Mouse (Mus musculus) cerebellum, adult 11-12 months (tissue): ENCODE results near the gene Col11a2.
A peak's percentile ranks its signal among the peaks of the same experiment; 100 is the strongest.

ENCODE experiments used
- DNase-seq: peaks from one replicate; pipeline ENCODE4 v3.0.0; 2022

Gene Col11a2

DNA sequence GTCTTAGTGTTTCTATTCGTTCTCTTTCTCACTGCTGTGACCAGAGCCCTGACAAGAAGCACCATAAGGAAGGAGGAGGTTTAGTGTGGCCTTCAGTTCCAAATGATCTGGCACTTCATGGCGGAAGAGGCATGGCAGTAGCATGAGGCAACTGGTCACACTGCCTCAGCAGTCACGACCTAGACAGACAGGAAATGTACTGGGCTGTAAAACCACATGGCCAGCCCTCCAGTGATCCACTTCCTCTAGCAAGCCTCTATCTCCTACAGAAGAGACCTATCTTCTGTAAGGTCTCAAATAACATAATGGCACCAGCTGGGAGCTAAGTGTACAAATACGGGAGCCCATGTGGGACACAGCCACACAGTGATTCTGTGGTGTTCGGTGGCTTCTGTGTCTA is 32.9 kb downstream of the Col11a2 start:
- DNase-seq = no peak

- peak; percentile 16 for DNase-seq
Measured at GRCm38 (mm10) chr17:34075271-34075670, 36.0 kb downstream of the Col11a2 start.

GRCm38 (mm10) chr17:34077549-34077948 is 38.3 kb downstream of the Col11a2 start:
- peak; percentile 22 for DNase-seq

DNA sequence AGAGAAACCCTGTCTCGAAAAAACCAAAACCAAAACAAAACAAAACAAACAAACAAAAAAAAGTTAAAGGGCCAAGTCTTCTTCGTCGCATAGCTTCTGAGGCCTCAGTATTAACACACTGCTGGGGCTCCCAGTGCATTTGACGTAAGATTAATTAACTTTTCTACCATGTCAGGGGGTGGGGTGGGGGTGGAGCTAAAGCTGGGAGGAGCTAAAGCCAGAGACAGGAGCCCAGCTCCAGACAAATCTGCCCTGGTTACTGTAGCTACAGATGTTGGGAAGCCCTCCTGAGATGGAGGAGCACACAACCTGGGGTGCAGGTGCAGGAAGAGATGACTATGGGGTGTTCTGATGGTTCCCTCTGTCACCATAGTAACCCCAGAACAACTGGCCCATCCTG is 38.9 kb downstream of the Col11a2 start:
- DNase-seq = no peak

DNA sequence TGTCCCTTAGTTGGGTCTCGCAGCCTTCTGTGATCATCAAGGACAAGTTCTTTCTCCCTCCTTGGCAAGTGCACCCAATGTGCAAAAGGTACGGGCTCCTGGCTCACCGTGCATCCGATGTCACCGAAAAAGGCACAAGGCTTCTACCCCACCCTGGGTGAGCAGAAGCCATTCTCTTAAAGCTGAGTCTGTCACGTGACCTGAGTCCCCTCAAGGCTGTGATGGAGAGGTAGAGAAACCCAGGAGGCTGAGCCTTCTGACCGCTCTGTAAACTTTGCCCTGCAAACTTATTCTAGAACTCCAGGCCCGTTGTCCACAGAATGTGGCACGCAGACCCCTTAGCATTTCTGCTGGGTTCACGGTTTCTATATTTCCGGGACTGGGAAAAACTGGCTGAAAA is 39.8 kb downstream of the Col11a2 start:
- DNase-seq = no peak

DNA sequence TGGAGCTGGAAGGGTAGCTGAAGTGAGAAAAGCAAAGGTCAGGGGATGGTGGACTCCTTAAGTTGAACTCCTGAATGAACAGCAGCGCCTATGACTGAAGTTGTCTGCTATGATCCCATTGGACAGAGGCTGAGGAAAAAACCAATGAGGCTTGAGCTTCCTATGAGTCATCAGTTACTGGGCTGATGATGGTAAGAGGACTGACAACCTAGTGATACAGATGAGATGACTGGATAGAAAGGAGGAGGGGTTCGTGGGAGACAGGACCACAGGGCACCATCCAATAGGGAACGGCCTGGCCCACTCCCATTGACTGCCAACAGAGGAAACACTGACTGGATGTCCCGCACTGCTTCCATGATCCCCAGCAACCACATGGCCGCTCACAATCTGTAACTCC is 40.4 kb downstream of the Col11a2 start:
- DNase-seq = no peak

- DNase-seq = no peak
Measured at GRCm38 (mm10) chr17:34083104-34083503, 43.9 kb downstream of the Col11a2 start.

GRCm38 (mm10) chr17:34087386-34087785 is 48.1 kb downstream of the Col11a2 start:
- DNase-seq = no peak

DNA sequence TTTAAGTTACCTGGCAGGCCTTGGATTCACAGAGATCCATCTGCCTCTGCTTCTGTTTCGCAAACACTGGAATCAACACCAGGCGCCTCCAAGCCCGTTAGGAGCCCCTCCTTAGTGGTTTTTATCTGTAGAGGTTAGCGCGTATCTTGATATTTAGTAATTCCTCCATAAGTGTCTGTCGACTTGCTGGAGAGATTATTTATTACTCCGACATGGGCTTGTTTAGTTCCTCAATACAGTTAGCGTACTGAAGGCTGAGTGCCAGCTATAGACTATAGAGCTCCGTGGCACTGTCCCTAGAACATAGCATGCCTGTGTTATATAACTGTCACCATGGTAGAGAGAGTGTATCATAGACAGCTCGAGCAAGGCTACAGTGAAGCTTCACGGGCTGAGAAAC is 48.9 kb downstream of the Col11a2 start:
- no peak for DNase-seq

DNA sequence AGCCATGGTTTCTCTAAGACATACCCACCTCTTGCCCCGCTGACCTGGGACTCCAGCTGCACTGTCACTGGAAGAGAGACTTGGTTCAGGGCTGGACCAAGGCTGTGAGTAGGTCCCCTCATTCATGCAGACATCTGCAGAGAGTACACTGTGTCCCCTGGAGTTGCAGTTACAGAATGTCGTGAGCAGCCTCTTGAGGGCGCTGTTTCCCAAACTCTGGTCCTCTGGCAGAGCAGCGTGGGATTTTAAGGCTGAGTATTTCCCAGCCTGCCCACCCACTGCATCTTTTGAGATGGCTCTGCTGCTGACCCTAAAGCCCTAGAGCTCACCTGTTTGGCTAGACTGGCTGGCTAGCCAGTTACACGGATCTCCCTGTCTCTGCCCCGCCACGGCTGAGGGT is 51.7 kb downstream of the Col11a2 start:
- DNase-seq = no peak

DNA sequence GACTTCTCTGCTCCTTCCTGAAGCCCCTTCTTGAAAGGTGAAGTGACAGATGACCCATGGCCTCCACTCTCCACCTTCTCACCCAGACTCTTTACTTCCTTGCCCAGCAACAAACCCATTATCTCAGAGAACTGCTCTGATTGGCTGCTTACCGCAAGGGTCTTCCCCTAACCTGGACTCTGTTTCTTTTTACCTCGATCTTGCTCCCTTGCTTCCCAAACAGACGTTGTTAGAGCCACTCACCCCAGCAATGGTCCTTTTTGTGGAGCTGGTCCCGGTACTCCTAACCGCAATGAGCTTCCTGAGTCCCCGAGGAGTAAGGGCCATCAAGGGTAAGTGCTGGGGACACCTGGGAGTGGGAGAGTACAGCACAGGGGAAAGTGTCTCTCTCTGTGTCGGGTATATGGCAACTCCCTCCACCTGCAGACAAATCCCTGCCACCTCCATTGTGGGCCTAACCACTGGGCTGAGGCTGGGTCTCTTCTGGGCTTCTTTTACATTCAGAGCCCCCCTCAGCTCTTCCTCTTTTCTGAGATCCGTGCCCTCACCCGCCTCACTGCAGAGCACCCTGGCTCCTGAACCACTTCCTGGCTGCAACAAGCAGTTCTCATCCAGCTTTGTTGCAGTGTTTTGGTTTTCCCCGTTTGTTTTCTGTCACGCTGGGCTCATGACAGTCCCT is 53.1 kb downstream of the Col11a2 start, which contains the start of gene H2-Oa:
Gene H2-Oa, plus strand, starts transcription at position 144 of the 679 bp plus-strand sequence.
- DNase-seq = no peak

- DNase-seq = no peak
Measured at GRCm38 (mm10) chr17:34093199-34093874, 54.1 kb downstream of the Col11a2 start.

DNA sequence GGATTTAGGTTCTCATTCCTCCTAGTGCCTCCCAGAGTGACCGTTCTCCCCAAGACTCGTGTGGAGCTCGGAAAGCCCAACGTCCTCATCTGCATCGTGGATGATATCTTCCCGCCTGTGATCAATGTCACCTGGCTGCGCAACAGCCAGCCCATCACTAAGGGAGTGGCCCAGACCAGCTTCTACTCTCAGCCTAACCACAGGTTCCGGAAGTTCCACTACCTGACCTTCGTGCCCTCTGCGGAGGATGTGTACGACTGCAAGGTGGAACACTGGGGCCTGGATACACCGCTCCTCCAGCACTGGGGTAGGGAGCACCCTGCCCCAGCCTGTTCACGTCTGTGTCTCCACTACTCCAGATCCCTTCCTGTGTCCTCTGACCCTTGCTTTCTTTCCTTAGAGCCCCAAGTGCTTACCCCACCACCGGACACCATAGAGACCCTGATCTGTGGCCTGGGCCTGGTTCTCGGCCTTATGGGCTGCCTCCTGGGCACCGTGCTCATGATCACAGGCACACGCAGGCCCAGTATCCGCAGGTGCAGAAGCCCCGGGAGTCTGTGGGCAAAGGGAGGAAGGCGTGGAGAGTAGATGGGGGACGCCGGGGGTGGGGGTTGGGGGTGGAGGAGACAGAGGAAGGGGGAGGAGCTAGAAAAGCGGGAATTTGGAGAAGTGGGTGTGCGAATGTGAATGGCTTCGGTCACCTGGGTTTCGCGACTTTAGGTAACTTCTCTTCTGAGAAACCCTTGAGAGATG is 55.2 kb downstream of the Col11a2 start:
- DNase-seq = no peak

GRCm38 (mm10) chr17:34096497-34097010 is 57.3 kb downstream of the Col11a2 start:
- DNase-seq = no peak

DNA sequence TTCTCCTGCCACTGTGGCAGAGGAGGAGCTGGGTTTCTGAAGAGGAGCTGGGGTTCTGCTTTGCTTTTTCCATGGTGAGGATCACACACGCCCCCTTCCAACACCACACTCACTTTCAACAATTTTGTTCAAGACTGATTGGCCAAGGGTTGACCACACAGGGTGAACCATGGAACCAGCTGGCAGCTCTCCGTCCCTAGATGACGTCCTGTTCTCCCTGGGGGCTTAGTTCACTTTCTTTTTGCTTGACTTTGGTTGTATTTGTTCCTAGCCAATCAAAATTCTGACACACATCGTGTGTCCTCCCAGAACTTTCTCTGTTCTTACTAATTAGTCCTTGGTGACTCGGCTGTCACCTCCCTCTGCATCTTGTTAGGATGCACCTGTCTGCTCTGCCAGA is 58.0 kb downstream of the Col11a2 start:
- no peak for DNase-seq

DNA sequence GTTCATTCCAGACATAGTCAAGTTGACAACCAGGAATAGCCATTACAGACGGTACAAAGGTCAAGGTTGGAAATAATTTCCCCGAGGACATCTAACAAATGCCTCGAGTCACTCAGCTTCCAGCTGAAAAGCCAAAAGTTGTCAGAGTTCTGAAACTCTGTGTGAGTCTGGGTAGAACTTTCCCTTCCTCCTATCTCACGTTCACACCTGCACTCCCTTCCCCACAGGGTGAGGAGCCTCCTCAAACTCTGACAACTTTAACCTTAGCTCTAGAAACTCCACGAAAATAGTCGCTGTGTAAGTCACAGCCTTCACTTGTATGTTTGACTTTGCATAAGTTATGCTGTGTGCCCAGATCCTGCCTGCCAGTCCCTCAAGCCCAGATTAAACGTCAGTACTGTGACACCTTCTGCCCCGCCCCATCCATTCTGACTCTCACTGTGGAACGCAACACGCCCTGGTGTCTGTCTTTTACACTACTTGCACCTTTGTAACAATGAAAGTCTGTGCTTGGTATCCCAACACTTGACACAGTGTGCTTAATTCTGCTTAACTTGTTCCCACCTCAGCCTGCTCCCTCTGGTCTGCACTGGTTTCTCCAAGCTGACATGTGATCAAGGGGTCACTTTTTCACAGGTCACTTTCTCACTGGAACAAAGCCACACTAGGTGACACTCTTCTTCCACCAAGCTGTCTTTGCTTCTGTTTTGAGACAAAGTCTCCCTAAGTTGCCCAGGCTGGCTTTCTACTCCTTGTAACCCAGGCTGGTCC is 59.7 kb downstream of the Col11a2 start:
- no peak for DNase-seq

GRCm38 (mm10) chr17:34099531-34099930 is 60.3 kb downstream of the Col11a2 start:
- DNase-seq = no peak

- DNase-seq = no peak
Measured at GRCm38 (mm10) chr17:34101185-34101584, 61.9 kb downstream of the Col11a2 start.

GRCm38 (mm10) chr17:34101604-34102032 is 62.4 kb downstream of the Col11a2 start:
- peak; percentile 80 for DNase-seq

DNA sequence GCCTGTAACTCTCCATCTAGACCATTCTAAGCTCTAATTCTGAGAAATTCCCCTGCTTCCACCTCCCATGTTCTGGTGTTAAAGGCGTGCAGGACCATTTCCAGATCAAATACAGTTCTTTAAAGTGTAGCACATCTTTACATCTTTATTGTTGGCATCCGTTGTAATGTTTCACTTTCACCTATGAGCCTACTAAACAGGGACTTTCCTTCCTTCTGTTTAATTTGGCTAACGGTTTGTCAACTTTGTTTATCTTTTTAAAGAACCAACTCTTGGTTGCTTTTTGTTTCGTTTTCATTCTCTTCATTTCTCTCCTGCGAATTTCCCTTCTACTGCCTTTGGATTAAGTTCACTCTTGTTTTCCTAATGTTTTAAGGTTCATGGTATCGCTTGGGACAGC is 63.6 kb downstream of the Col11a2 start:
- no peak for DNase-seq

DNA sequence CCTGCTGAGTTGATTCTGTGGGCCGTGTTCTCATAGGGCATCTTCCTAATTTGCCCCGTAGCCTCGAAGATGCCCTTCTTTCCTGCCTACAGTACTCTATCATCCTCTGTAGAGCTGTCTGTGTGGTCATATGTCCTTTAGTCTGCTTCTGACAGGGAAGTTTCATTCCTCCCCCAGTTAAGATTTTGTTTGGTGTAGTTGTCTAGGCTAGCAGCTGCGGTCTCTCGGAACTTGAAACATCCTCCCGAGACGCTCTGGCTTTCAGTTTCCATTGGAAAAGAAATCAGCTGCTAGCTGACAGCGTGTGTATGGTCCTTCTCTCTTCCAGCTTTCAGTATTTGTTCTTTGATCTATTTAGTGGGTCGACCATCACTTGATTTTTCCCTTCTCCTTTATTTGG is 65.6 kb downstream of the Col11a2 start:
- no peak for DNase-seq

DNA sequence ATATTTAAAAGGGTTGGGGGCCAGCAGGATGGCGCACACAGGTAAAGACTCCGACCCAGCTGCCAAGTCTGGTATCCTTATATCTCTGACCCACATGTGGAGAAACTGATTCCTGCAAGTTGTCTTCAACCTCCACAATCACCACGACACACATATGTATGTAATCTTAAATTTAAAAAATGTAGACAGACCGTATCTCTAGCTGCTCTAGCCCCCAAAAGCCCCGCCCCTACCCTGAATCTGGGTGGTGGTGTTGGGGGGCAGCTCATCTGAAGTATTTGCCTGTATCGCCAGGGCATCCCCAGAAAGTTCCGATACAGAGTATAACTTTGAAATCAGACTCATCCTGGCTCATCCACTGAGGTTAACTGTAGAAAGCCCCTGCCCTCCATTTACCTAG is 67.3 kb downstream of the Col11a2 start:
- no peak for DNase-seq
